Mouse (Mus musculus) hindbrain, embryonic 14.5 days (tissue): ENCODE data around the gene Lrrc66. TPM values are rescaled to one million over a fixed set of nuclear protein-coding genes. Genes with fewer than 3 reads are reported as not detected.

ENCODE experiments used
- ATAC-seq: fragments of 200-750 bp; cut with Nextera tagmentation; 2 replicates; pipeline ENCODE4 v1.8.0; 2017; ENCODE audit warnings: moderate number of reproducible peaks, mild to moderate bottlenecking, moderate TSS enrichment, moderate library complexity; ENCODE audit not compliant: low FRiP score
- DNase-seq: peaks from one replicate; pipeline ENCODE4 v3.0.0-alpha.2; 2015; ENCODE audit warnings: low spot score
- H3K27ac ChIP-seq: fragments of 300-500 bp; sonication (generic); 2 replicates; pipeline ENCODE4 v1.5.1; 2014; ENCODE audit warnings: mild to moderate bottlenecking, moderate library complexity
- H3K27me3 ChIP-seq: fragments of 300-500 bp; sonication (generic); 2 replicates; pipeline ENCODE4 v1.6.1; 2014; ENCODE audit warnings: mild to moderate bottlenecking, low read length, mixed read lengths; ENCODE audit not compliant: control insufficient read depth, insufficient read depth
- H3K36me3 ChIP-seq: fragments of 300-500 bp; sonication (generic); replicated peaks from 2 replicates; pipeline ENCODE4 v1.6.1; 2014; ENCODE audit not compliant: control insufficient read depth, insufficient read depth
- H3K4me1 ChIP-seq: fragments of 300-500 bp; sonication (generic); replicated peaks from 2 replicates; pipeline ENCODE4 v1.6.1; 2014; ENCODE audit warnings: antibody characterized with exemption, low read length, mixed read lengths; ENCODE audit not compliant: control insufficient read depth, insufficient read depth
- H3K4me2 ChIP-seq: fragments of 300-500 bp; sonication (generic); replicated peaks from 2 replicates; pipeline ENCODE4 v1.6.1; 2014; ENCODE audit warnings: mild to moderate bottlenecking, moderate library complexity
- H3K4me3 ChIP-seq: fragments of 300-500 bp; sonication (generic); replicated peaks from 2 replicates; pipeline ENCODE4 v1.5.1; 2014; ENCODE audit warnings: mild to moderate bottlenecking, low read length
- H3K9ac ChIP-seq: fragments of 300-500 bp; sonication (generic); 2 replicates; pipeline ENCODE4 v1.6.1; 2014
- H3K9me3 ChIP-seq: fragments of 300-500 bp; sonication (generic); 2 replicates; pipeline ENCODE4 v1.6.1; 2016; ENCODE audit warnings: low read length; ENCODE audit not compliant: control insufficient read depth
- WGBS: fragments of 180-500 bp; shearing (Covaris S2); extraction: QIAGEN DNeasy Blood & Tissue Kit; methylation state at CpG from one replicate; pipeline ENCODE4 v1.1.7; 2014; 5-methylcytosine and 5-hydroxymethylcytosine counted together
- polyA plus RNA-seq: library from polyadenylated mRNA; unstranded; fragments of >200 nt; fragmentation: Nextera tagmentation; extraction: Ambion mirVana; gene quantifications from 2 replicates; pipeline ENCODE4 v1.2.1, GENCODE M21; 2014

Lrrc66 gene
- polyA plus RNA-seq, 1 experiment from 2014 or later = not detected

GRCm38 (mm10) chr5:73573789-73574188, 58.5 kb downstream of the Lrrc66 start:
- Histone ChIP-seq H3K9me3 (no peaks in the 10 kb centered on the region), H3K27ac (no peak overlapping the region), H3K27me3 (no peaks in the 10 kb centered on the region), H3K4me1 (peaks cover 3% of the 10 kb centered on the region; the same call in 1 of the 2 replicates), H3K36me3 (no peaks in the 10 kb centered on the region), H3K4me3 (no peak overlapping the region), H3K4me2 (no peak overlapping the region), H3K9ac (no peak overlapping the region)
- ATAC-seq (no peak), DNase-seq (no peak)
- WGBS = 83% methylated on average over 7 of the region's 7 CpGs

GRCm38 (mm10) chr5:73572846-73573245, 59.5 kb downstream of the Lrrc66 start:
- 83% methylated on average over 2 of the region's 2 CpGs for WGBS
- Histone ChIP-seq H3K9me3 (no peaks in the 10 kb centered on the region), H3K27me3 (no peaks in the 10 kb centered on the region), H3K9ac (no peak overlapping the region), H3K36me3 (no peaks in the 10 kb centered on the region), H3K4me2 (no peak overlapping the region), H3K27ac (no peak overlapping the region), H3K4me3 (no peak overlapping the region), H3K4me1 (peaks cover 3% of the 10 kb centered on the region; the same call in 1 of the 2 replicates)
- DNase-seq = no peak
- no peak for ATAC-seq

GRCm38 (mm10) chr5:73571395-73572156, 60.8 kb downstream of the Lrrc66 start:
- H3K27ac ChIP-seq = no peak overlapping the region
- H3K4me2 ChIP-seq = no peak overlapping the region
- H3K4me1 ChIP-seq = peaks cover 3% of the 10 kb centered on the region; the same call in 1 of the 2 replicates
- H3K4me3 ChIP-seq = no peak overlapping the region
- no peak for ATAC-seq
- 95% methylated on average over 6 of the region's 6 CpGs for WGBS
- H3K9me3 ChIP-seq = no peaks in the 10 kb centered on the region
- no peaks in the 10 kb centered on the region for H3K27me3 ChIP-seq
- DNase-seq = no peak
- no peaks in the 10 kb centered on the region for H3K36me3 ChIP-seq
- H3K9ac ChIP-seq = no peak overlapping the region

GRCm38 (mm10) chr5:73569181-73569580, 63.1 kb downstream of the Lrrc66 start:
- no peak overlapping the region for H3K9ac ChIP-seq
- H3K4me2 ChIP-seq = no peak overlapping the region
- no peak overlapping the region for H3K27ac ChIP-seq
- ATAC-seq (no peak), DNase-seq (no peak)
- H3K36me3 ChIP-seq = no peaks in the 10 kb centered on the region
- H3K9me3 ChIP-seq = no peaks in the 10 kb centered on the region
- 83% methylated on average over 5 of the region's 5 CpGs for WGBS
- H3K4me1 ChIP-seq = no peaks in the 10 kb centered on the region
- H3K27me3 ChIP-seq = no peaks in the 10 kb centered on the region
- no peak overlapping the region for H3K4me3 ChIP-seq

GRCm38 (mm10) chr5:73566892-73567291, 65.4 kb downstream of the Lrrc66 start:
- no peak for ATAC-seq
- H3K27ac ChIP-seq = no peak overlapping the region
- no peak for DNase-seq
- H3K27me3 ChIP-seq = no peaks in the 10 kb centered on the region
- H3K9me3 ChIP-seq = no peaks in the 10 kb centered on the region
- no peaks in the 10 kb centered on the region for H3K4me1 ChIP-seq
- no peak overlapping the region for H3K4me2 ChIP-seq
- 88% methylated on average over 4 of the region's 4 CpGs for WGBS
- no peak overlapping the region for H3K4me3 ChIP-seq
- no peak overlapping the region for H3K9ac ChIP-seq
- peaks cover 3% of the 10 kb centered on the region; the same call in 1 of the 2 replicates for H3K36me3 ChIP-seq

- Histone ChIP-seq H3K9ac (no peak overlapping the region), H3K27me3 (no peaks in the 10 kb centered on the region), H3K9me3 (no peaks in the 10 kb centered on the region), H3K4me1 (no peaks in the 10 kb centered on the region), H3K36me3 (peaks cover 7% of the 10 kb centered on the region; the same call in 1 of the 2 replicates), H3K4me2 (no peak overlapping the region), H3K27ac (no peak overlapping the region), H3K4me3 (no peak overlapping the region)
- WGBS = 83% methylated on average over 5 of the region's 5 CpGs
- no peak for ATAC-seq
- DNase-seq = no peak
These were observed 66.2 kb downstream of the Lrrc66 start for GRCm38 (mm10) chr5:73566119-73566518.

GRCm38 (mm10) chr5:73564038-73564437, 68.3 kb downstream of the Lrrc66 start:
- no peak for DNase-seq
- Histone ChIP-seq H3K9ac (no peak overlapping the region), H3K27me3 (no peaks in the 10 kb centered on the region), H3K27ac (no peak overlapping the region), H3K4me1 (no peaks in the 10 kb centered on the region), H3K4me3 (no peak overlapping the region), H3K36me3 (peaks cover 18% of the 10 kb centered on the region; the same call in 1 of the 2 replicates), H3K4me2 (no peak overlapping the region), H3K9me3 (no peaks in the 10 kb centered on the region)
- no peak for ATAC-seq
- 91% methylated on average over 6 of the region's 6 CpGs for WGBS

- no peak overlapping the region for H3K9ac ChIP-seq
- no peak overlapping the region for H3K27ac ChIP-seq
- H3K36me3 ChIP-seq = peaks cover 43% of the 10 kb centered on the region
- DNase-seq (no peak), ATAC-seq (no peak)
- H3K27me3 ChIP-seq = no peaks in the 10 kb centered on the region
- no peak overlapping the region for H3K4me2 ChIP-seq
- no peaks in the 10 kb centered on the region for H3K9me3 ChIP-seq
- H3K4me3 ChIP-seq = no peak overlapping the region
- 96% methylated on average over 6 of the region's 6 CpGs for WGBS
- H3K4me1 ChIP-seq = no peaks in the 10 kb centered on the region
These were observed 73.6 kb downstream of the Lrrc66 start for GRCm38 (mm10) chr5:73558756-73559155.

- no peak overlapping the region for H3K4me3 ChIP-seq
- H3K27me3 ChIP-seq = no peaks in the 10 kb centered on the region
- no peaks in the 10 kb centered on the region for H3K9me3 ChIP-seq
- 73% methylated on average over 12 of the region's 12 CpGs for WGBS
- H3K27ac ChIP-seq = no peak overlapping the region
- H3K4me1 ChIP-seq = no peaks in the 10 kb centered on the region
- no peak overlapping the region for H3K9ac ChIP-seq
- ATAC-seq = no peak
- no peak overlapping the region for H3K4me2 ChIP-seq
- DNase-seq = no peak
- H3K36me3 ChIP-seq = peaks cover 56% of the 10 kb centered on the region
These were observed 75.4 kb downstream of the Lrrc66 start for GRCm38 (mm10) chr5:73556733-73557425.
